Mouse (Mus musculus) spleen, adult 12 weeks (tissue): ENCODE results near the gene Cdh7.
"Not testable (repeated sequence)": the region's sequence is repeated elsewhere in the genome, so short reads cannot be mapped to it uniquely, and the experiment has no call there.

Experiments
- DNase-seq: peaks from one replicate; pipeline ENCODE4 v3.0.0; 2022; ENCODE audit warnings: low spot score

Cdh7 gene

GRCm38 (mm10) chr1:109982064-109982808 is at the start of gene Cdh7:
Gene Cdh7 (plus strand): TSS chr1:109982431.
- no peak for DNase-seq

GRCm38 (mm10) chr1:109932674-109933073 is 49.6 kb upstream of the Cdh7 start:
- no peak for DNase-seq

- no peak for DNase-seq
Measured at GRCm38 (mm10) chr1:109948571-109948970, 33.7 kb upstream of the Cdh7 start.

GRCm38 (mm10) chr1:109971721-109972425 is 10.4 kb upstream of the Cdh7 start:
- no peak for DNase-seq

GRCm38 (mm10) chr1:109972426-109973015 is 9.7 kb upstream of the Cdh7 start:
- DNase-seq: no peak

- DNase-seq: no peak
Measured at GRCm38 (mm10) chr1:109982809-109983536, 742 bp downstream of the Cdh7 start.

GRCm38 (mm10) chr1:109983537-109983912 is 1.3 kb downstream of the Cdh7 start:
- no peak for DNase-seq

GRCm38 (mm10) chr1:109984776-109985175 is 2.5 kb downstream of the Cdh7 start:
- DNase-seq: no peak

- DNase-seq: no peak
Measured at GRCm38 (mm10) chr1:109985468-109985867, 3.2 kb downstream of the Cdh7 start.

- DNase-seq: no peak
Measured at GRCm38 (mm10) chr1:109989541-109989940, 7.3 kb downstream of the Cdh7 start.

GRCm38 (mm10) chr1:109993906-109994305 is 11.7 kb downstream of the Cdh7 start:
- DNase-seq: no peak

- DNase-seq: no peak
Measured at GRCm38 (mm10) chr1:110004451-110004850, 22.2 kb downstream of the Cdh7 start.

- no peak for DNase-seq
Measured at GRCm38 (mm10) chr1:110005038-110005437, 22.8 kb downstream of the Cdh7 start.

GRCm38 (mm10) chr1:110012153-110012552 is 29.9 kb downstream of the Cdh7 start:
- no peak for DNase-seq

GRCm38 (mm10) chr1:110056317-110056716 is 74.1 kb downstream of the Cdh7 start:
- DNase-seq: no peak

- no peak for DNase-seq
Measured at GRCm38 (mm10) chr1:110067405-110067804, 85.2 kb downstream of the Cdh7 start.

- DNase-seq: no peak
Measured at GRCm38 (mm10) chr1:110078471-110078870, 96.2 kb downstream of the Cdh7 start.

- DNase-seq: no peak
Measured at GRCm38 (mm10) chr1:110118071-110118470, 135.8 kb downstream of the Cdh7 start.

GRCm38 (mm10) chr1:110118862-110119261 is 136.6 kb downstream of the Cdh7 start:
- DNase-seq: no peak

- not testable (repeated sequence) for DNase-seq
Measured at GRCm38 (mm10) chr1:110171459-110171858, 189.2 kb downstream of the Cdh7 start.
